Mouse (Mus musculus) heart, embryonic 14.5 days (tissue): ENCODE measurements around the gene Inf2. TPM values are rescaled to one million over a fixed set of nuclear protein-coding genes. Genes with fewer than 3 reads are reported as not detected.

Experiments
- ATAC-seq: fragments of 200-750 bp; cut with Nextera tagmentation; 2 replicates; pipeline ENCODE4 v1.8.0; 2017; ENCODE audit warnings: low read depth, moderate TSS enrichment; ENCODE audit not compliant: insufficient number of reproducible peaks, insufficient read depth, low FRiP score
- H3K27ac ChIP-seq, 2 experiments: fragments of 200-500 bp in 1 of 2; fragments of 300-500 bp in 1 of 2; sonication (generic) in 1 of 2; replicated peaks in 1 of 2; 2 replicates each; pipeline ENCODE4 v1.5.1; 2012 to 2014; ENCODE audit warnings: low read depth in 2 of 2, low read length in 2 of 2, control low read depth in 1 of 2, mild to moderate bottlenecking in 1 of 2, mixed read lengths in 1 of 2; ENCODE audit not compliant: control insufficient read depth in 1 of 2, insufficient read depth in 1 of 2
- H3K27me3 ChIP-seq: fragments of 300-500 bp; sonication (generic); 2 replicates; pipeline ENCODE4 v1.6.1; 2014; ENCODE audit warnings: mild to moderate bottlenecking, low read length, control low read depth; ENCODE audit not compliant: control insufficient read depth, insufficient read depth
- H3K36me3 ChIP-seq: fragments of 300-500 bp; sonication (generic); 2 replicates; pipeline ENCODE4 v1.6.1; 2014; ENCODE audit warnings: mild to moderate bottlenecking, control low read depth, low read length, mixed read lengths; ENCODE audit not compliant: control insufficient read depth, insufficient read depth
- H3K4me1 ChIP-seq, 2 experiments: fragments of 200-500 bp in 1 of 2; fragments of 300-500 bp in 1 of 2; sonication (generic) in 1 of 2; 2 replicates each; pipeline ENCODE4 v1.6.1; 2012 to 2014; ENCODE audit warnings: low read length in 2 of 2, control low read depth in 1 of 2, mixed read lengths in 1 of 2; ENCODE audit not compliant: control insufficient read depth in 2 of 2, insufficient read depth in 2 of 2
- H3K4me2 ChIP-seq: fragments of 300-500 bp; sonication (generic); 2 replicates; pipeline ENCODE4 v1.6.1; 2014; ENCODE audit warnings: mild to moderate bottlenecking, low read length
- H3K4me3 ChIP-seq, 2 experiments: fragments of 200-500 bp in 1 of 2; fragments of 300-500 bp in 1 of 2; sonication (generic) in 1 of 2; 2 replicates each; pipeline ENCODE4 v1.5.1; 2012 to 2014; ENCODE audit warnings: low read length in 2 of 2, mild to moderate bottlenecking in 2 of 2, control low read depth in 1 of 2, low read depth in 1 of 2, moderate library complexity in 1 of 2; ENCODE audit not compliant: control insufficient read depth in 1 of 2, insufficient read depth in 1 of 2
- H3K9ac ChIP-seq: fragments of 300-500 bp; sonication (generic); 2 replicates; pipeline ENCODE4 v1.6.1; 2014; ENCODE audit warnings: mild to moderate bottlenecking, low read length
- H3K9me3 ChIP-seq: fragments of 300-500 bp; sonication (generic); 2 replicates; pipeline ENCODE4 v1.6.1; 2016; ENCODE audit warnings: low read length, control low read depth; ENCODE audit not compliant: control insufficient read depth
- WGBS: fragments of 180-500 bp; shearing (Covaris S2); extraction: QIAGEN DNeasy Blood & Tissue Kit; methylation state at CpG from one replicate; pipeline ENCODE4 v1.1.7; 2014; 5-methylcytosine and 5-hydroxymethylcytosine counted together
- polyA plus RNA-seq: library from polyadenylated mRNA; unstranded; fragments of >200 nt; fragmentation: Nextera tagmentation; extraction: Ambion mirVana; gene quantifications from 2 replicates; pipeline ENCODE4 v1.2.1, GENCODE M21; 2014

The Inf2 gene
- polyA plus RNA-seq, 1 experiment from 2014 or later, result 2.9 TPM

- no peak overlapping the region for H3K4me2 ChIP-seq
- WGBS, result 89% methylated on average over 3 of the region's 3 CpGs
- H3K9me3 ChIP-seq, result no peaks in the 10 kb centered on the region
- no peak overlapping the region for H3K9ac ChIP-seq
- H3K4me1 ChIP-seq, result peaks cover 50 to 70% of the 10 kb centered on the region in 2 experiments
- H3K4me3 ChIP-seq, result no peak overlapping the region
- no peaks in the 10 kb centered on the region for H3K27me3 ChIP-seq
- H3K27ac ChIP-seq, result no peak overlapping the region
- no peaks in the 10 kb centered on the region for H3K36me3 ChIP-seq
- no peak for ATAC-seq
These were observed 3.1 kb downstream of the Inf2 start for GRCm38 (mm10) chr12:112591730-112592129.

GRCm38 (mm10) chr12:112592985-112593734 lies 4.6 kb downstream of the Inf2 start:
- WGBS, result 73% methylated on average over 21 of the region's 21 CpGs
- no peak overlapping the region for H3K9ac ChIP-seq
- ATAC-seq, result no peak

GRCm38 (mm10) chr12:112593951-112594915 lies 5.6 kb downstream of the Inf2 start:
- peak overlapping the region; percentile 41 for H3K9ac ChIP-seq
- H3K36me3 ChIP-seq, result no peaks in the 10 kb centered on the region
- H3K27me3 ChIP-seq, result no peaks in the 10 kb centered on the region
- H3K27ac ChIP-seq, result peak overlapping the region; percentile 24 to 79
- H3K9me3 ChIP-seq, result no peaks in the 10 kb centered on the region
- H3K4me2 ChIP-seq, result peak overlapping the region; percentile 38
- H3K4me3 ChIP-seq, result no peak overlapping the region
- WGBS, result 56% methylated on average over 16 of the region's 16 CpGs
- peaks cover 44 to 61% of the 10 kb centered on the region in 2 experiments for H3K4me1 ChIP-seq
- no peak; the same call in 1 of the 2 replicates for ATAC-seq

More at GRCm38 (mm10) chr12:112592985-112593734, 4.6 kb downstream of the Inf2 start:
- H3K4me2 ChIP-seq, result no peak overlapping the region
- H3K4me1 ChIP-seq, result peaks cover 44 to 60% of the 10 kb centered on the region in 2 experiments
- no peaks in the 10 kb centered on the region for H3K27me3 ChIP-seq
- H3K27ac ChIP-seq, result no peak overlapping the region
- no peak overlapping the region for H3K4me3 ChIP-seq
- H3K9me3 ChIP-seq, result no peaks in the 10 kb centered on the region
- H3K36me3 ChIP-seq, result no peaks in the 10 kb centered on the region

GRCm38 (mm10) chr12:112594989-112595388 lies 6.4 kb downstream of the Inf2 start:
- WGBS, result 12% methylated on average over 4 of the region's 4 CpGs

GRCm38 (mm10) chr12:112595626-112596025 lies 7.0 kb downstream of the Inf2 start:
- peaks cover 42 to 55% of the 10 kb centered on the region in 2 experiments for H3K4me1 ChIP-seq
- no peak overlapping the region for H3K4me3 ChIP-seq
- no peaks in the 10 kb centered on the region for H3K27me3 ChIP-seq
- H3K27ac ChIP-seq, result peak overlapping the region; percentile 24 to 79; a peak in 3 of 4 replicates
- H3K36me3 ChIP-seq, result peaks cover 3% of the 10 kb centered on the region; the same call in 1 of the 2 replicates
- 54% methylated on average over 4 of the region's 4 CpGs for WGBS
- H3K9me3 ChIP-seq, result no peaks in the 10 kb centered on the region
- ATAC-seq, result no peak
- no peak overlapping the region for H3K9ac ChIP-seq
- H3K4me2 ChIP-seq, result peak overlapping the region; percentile 38; the same call in 1 of the 2 replicates

More at GRCm38 (mm10) chr12:112594989-112595388, 6.4 kb downstream of the Inf2 start:
- Histone ChIP-seq H3K9ac (peak overlapping the region; percentile 41; the same call in 1 of the 2 replicates), H3K9me3 (no peaks in the 10 kb centered on the region), H3K4me2 (peak overlapping the region; percentile 38), H3K36me3 (no peaks in the 10 kb centered on the region), H3K27me3 (no peaks in the 10 kb centered on the region), H3K27ac (peak overlapping the region; percentile 24 to 79), H3K4me3 (no peak overlapping the region), H3K4me1 (peaks cover 43 to 61% of the 10 kb centered on the region in 2 experiments)
- ATAC-seq, result no peak

GRCm38 (mm10) chr12:112596454-112596853 lies 7.9 kb downstream of the Inf2 start:
- Histone ChIP-seq H3K9ac (0 out of 2 replicates have a peak overlapping the region, but pooled peaks have one; percentile 17), H3K27ac (no peak overlapping the region), H3K9me3 (no peaks in the 10 kb centered on the region), H3K27me3 (no peaks in the 10 kb centered on the region), H3K4me3 (no peak overlapping the region), H3K36me3 (peaks cover 6% of the 10 kb centered on the region; the same call in 1 of the 2 replicates), H3K4me1 (peaks cover 38 to 52% of the 10 kb centered on the region in 2 experiments), H3K4me2 (no peak overlapping the region)
- 74% methylated on average over 9 of the region's 9 CpGs for WGBS
- ATAC-seq, result no peak

GRCm38 (mm10) chr12:112596891-112597500 lies 8.4 kb downstream of the Inf2 start:
- no peak for ATAC-seq
- Histone ChIP-seq H3K4me2 (no peak overlapping the region), H3K27ac (no peak overlapping the region), H3K4me1 (peaks cover 38 to 52% of the 10 kb centered on the region in 2 experiments), H3K4me3 (no peak overlapping the region), H3K9me3 (no peaks in the 10 kb centered on the region), H3K36me3 (peaks cover 10% of the 10 kb centered on the region; the same call in 1 of the 2 replicates), H3K27me3 (no peaks in the 10 kb centered on the region), H3K9ac (no peak overlapping the region)
- WGBS, result 75% methylated on average over 14 of the region's 14 CpGs
